Mouse (Mus musculus) ES-Bruce4 (cell line): ENCODE results near the gene Lmtk3.

Experiments used
- CTCF ChIP-seq: IDR thresholded peaks from one replicate; pipeline ENCODE4 v1.8.1; 2011; ENCODE audit warnings: low read depth, low read length
- EP300 ChIP-seq: IDR thresholded peaks from 2 replicates; pipeline ENCODE4 v1.6.1; 2011; ENCODE audit warnings: low read depth, low read length; ENCODE audit not compliant: insufficient read depth
- POLR2A ChIP-seq: IDR thresholded peaks from one replicate; pipeline ENCODE4 v1.8.1; 2011; ENCODE audit warnings: low read length; ENCODE audit not compliant: insufficient read depth

DNA sequence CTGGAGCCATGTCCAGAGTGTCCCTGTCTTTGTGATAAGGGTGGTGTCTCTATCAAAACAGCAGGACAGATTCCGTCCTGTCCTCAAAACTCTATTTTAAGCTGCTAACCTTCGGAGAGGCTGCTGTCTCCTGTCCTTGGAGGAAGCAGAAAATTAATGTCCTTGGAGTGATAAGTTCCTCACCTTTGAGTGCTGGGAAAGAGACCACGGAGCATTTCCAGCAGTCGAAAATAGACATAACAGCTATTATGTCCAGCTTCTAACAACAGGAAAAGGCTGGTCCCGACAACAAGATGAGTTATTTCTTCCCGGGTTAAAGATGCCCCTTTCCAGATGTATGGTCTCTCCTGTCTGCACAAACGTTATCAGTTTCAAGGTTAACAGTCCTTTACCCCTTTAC, 8.3 kb upstream of the Lmtk3 start:
- TF ChIP-seq CTCF, result no peak
- no peak for TF ChIP-seq EP300
- no peak for TF ChIP-seq POLR2A
